Mouse (Mus musculus) E14TG2a.4 (cell line): ENCODE data around the gene Spin1.

Experiments used
- CTCF ChIP-seq: conservative IDR thresholded peaks from 2 replicates; pipeline ENCODE4 v1.5.1; 2014; ENCODE audit warnings: low read length
- NANOG ChIP-seq: IDR thresholded peaks from 2 replicates; pipeline ENCODE4 v1.6.1; 2014; ENCODE audit warnings: borderline replicate concordance, low read length, mixed read lengths
- POU5F1 ChIP-seq: IDR thresholded peaks from 2 replicates; pipeline ENCODE4 v1.6.1; 2014; ENCODE audit warnings: low read length, borderline replicate concordance

- TF ChIP-seq CTCF (no peak), NANOG (no peak), POU5F1 (no peak)
Observed at GRCm38 (mm10) chr13:51157291-51157690, 56.6 kb downstream of the Spin1 start.
